In genomic region chr2:26500599-26501370, GRCm38 (mm10) we compare ENCODE assay signal across 7 mouse cellular contexts. TPM values are rescaled to one million over a fixed set of nuclear protein-coding genes. Genes with fewer than 3 reads are reported as not detected.
A peak's percentile ranks its signal among the peaks of the same experiment; 100 is the strongest.
DNase-seq lines count a peak whose midpoint lies in the region; ATAC-seq and TF ChIP-seq lines count a peak whose summit lies in the region.

No protein-coding gene starts in this region.

- DNase-seq in 3T3-L1 (ENCODE audit: low read depth, low spot score) = peak; percentile 35
- DNase-seq in lung, embryonic 14.5 days = peak; percentile 72
- DNase-seq in right cerebral cortex, adult 18-20 months = peak; percentile 68
- DNase-seq in ovary, adult 18-20 months (ENCODE audit: low spot score) = no peak

- H3K4me2 ChIP-seq in forebrain, embryonic 13.5 days = peak overlapping the region; percentile 76
- peak overlapping the region; percentile 70 for H3K4me2 ChIP-seq in kidney, embryonic 16.5 days (replicated peaks; ENCODE audit: low read depth, low read length)
- H3K4me2 ChIP-seq in lung, embryonic 14.5 days = peak overlapping the region; percentile 77

- peak overlapping the region; percentile 97 for H3K4me3 ChIP-seq in E14TG2a.4 (replicated peaks; ENCODE audit: low read length)
- H3K4me3 ChIP-seq in forebrain, embryonic 13.5 days = peak overlapping the region; percentile 87
- H3K4me3 ChIP-seq in kidney, embryonic 16.5 days (ENCODE audit: low read length) = peak overlapping the region; percentile 87
- peak overlapping the region; percentile 87 for H3K4me3 ChIP-seq in lung, embryonic 14.5 days (ENCODE audit: low read depth, low read length)

- 3% methylated on average over 14 of the region's 14 CpGs for whole genome bisulfite sequencing in forebrain, embryonic 13.5 days
- 8% methylated on average over 14 of the region's 14 CpGs for WGBS in kidney, embryonic 16.5 days
- WGBS in lung, embryonic 14.5 days = 28% methylated on average over 14 of the region's 14 CpGs

- peak; percentile 85 for ATAC-seq in forebrain, embryonic 13.5 days
- peak; percentile 57 for ATAC-seq in kidney, embryonic 16.5 days (ENCODE audit: low FRiP score, low TSS enrichment)
- ATAC-seq in lung, embryonic 14.5 days (ENCODE audit: insufficient read depth) = no peak

- H3K9me3 ChIP-seq in E14TG2a.4 (ENCODE audit: low read length) = no peaks in the 10 kb centered on the region
- no peaks in the 10 kb centered on the region for H3K9me3 ChIP-seq in forebrain, embryonic 13.5 days (replicated peaks)
- H3K9me3 ChIP-seq in kidney, embryonic 16.5 days (ENCODE audit: low read length) = no peaks in the 10 kb centered on the region
- H3K9me3 ChIP-seq in lung, embryonic 14.5 days (ENCODE audit: low read depth, low read length) = no peaks in the 10 kb centered on the region

- peaks cover 11% of the 10 kb centered on the region for H3K27me3 ChIP-seq in E14TG2a.4 (ENCODE audit: insufficient read depth, low read length)
- H3K27me3 ChIP-seq in forebrain, embryonic 13.5 days = peaks cover 9% of the 10 kb centered on the region; the same call in 1 of the 2 replicates
- no peaks in the 10 kb centered on the region for H3K27me3 ChIP-seq in kidney, embryonic 16.5 days (ENCODE audit: insufficient read depth, low read length)
- H3K27me3 ChIP-seq in lung, embryonic 14.5 days (ENCODE audit: insufficient read depth, low read length) = no peaks in the 10 kb centered on the region

- H3K36me3 ChIP-seq in E14TG2a.4 (ENCODE audit: insufficient read depth, low read length) = peaks cover 46% of the 10 kb centered on the region
- peaks cover 35% of the 10 kb centered on the region for H3K36me3 ChIP-seq in forebrain, embryonic 13.5 days (ENCODE audit: poor library complexity, severe bottlenecking)
- H3K36me3 ChIP-seq in kidney, embryonic 16.5 days (ENCODE audit: insufficient read depth, low read length) = peaks cover 13% of the 10 kb centered on the region; the same call in 1 of the 2 replicates
- peaks cover 18% of the 10 kb centered on the region; the same call in 1 of the 2 replicates for H3K36me3 ChIP-seq in lung, embryonic 14.5 days (ENCODE audit: insufficient read depth)

- H3K27ac ChIP-seq in forebrain, embryonic 13.5 days = peak overlapping the region; percentile 98
- H3K27ac ChIP-seq in kidney, embryonic 16.5 days (ENCODE audit: low read length) = peak overlapping the region; percentile 89
- H3K27ac ChIP-seq in lung, embryonic 14.5 days (ENCODE audit: low read depth) = peak overlapping the region; percentile 52

- TF ChIP-seq CTCF in E14TG2a.4 (conservative IDR thresholded peaks at IDR 0.05; ENCODE audit: low read length) = no peak
- no peak for TF ChIP-seq CTCF in lung, embryonic 14.5 days (IDR thresholded peaks at IDR 0.05; ENCODE audit: low read depth)

- peaks cover 84% of the 10 kb centered on the region for H3K4me1 ChIP-seq in E14TG2a.4 (replicated peaks; ENCODE audit: low read depth, low read length)
- peaks cover 97% of the 10 kb centered on the region for H3K4me1 ChIP-seq in forebrain, embryonic 13.5 days
- peaks cover 78% of the 10 kb centered on the region for H3K4me1 ChIP-seq in kidney, embryonic 16.5 days (ENCODE audit: insufficient read depth, low read length)
- peaks cover 42% of the 10 kb centered on the region for H3K4me1 ChIP-seq in lung, embryonic 14.5 days (ENCODE audit: insufficient read depth)

- peak overlapping the region; percentile 96 for H3K9ac ChIP-seq in forebrain, embryonic 13.5 days
- no peak overlapping the region for H3K9ac ChIP-seq in kidney, embryonic 16.5 days (replicated peaks; ENCODE audit: low read length)
- no peak overlapping the region for H3K9ac ChIP-seq in lung, embryonic 14.5 days

RNA-seq across cellular contexts. Expression of gene Notch1, which starts 15.7 kb away (rescaled TPM):
- 28.1 and 32.8 TPM in 2 replicates for polyA plus RNA-seq in forebrain, embryonic 13.5 days (2015; fragmentation: Nextera tagmentation; extraction: Ambion mirVana)
- 23.7 and 27.0 TPM in 2 replicates for polyA plus RNA-seq in kidney, embryonic 16.5 days (2015; fragmentation: Nextera tagmentation; extraction: Ambion mirVana)
- polyA plus RNA-seq in lung, embryonic 14.5 days (2014; fragmentation: Nextera tagmentation; extraction: Ambion mirVana) = 37.7 and 44.0 TPM in 2 replicates

RNA-seq across cellular contexts. Expression of gene Sec16a, which starts 55.8 kb away (rescaled TPM):
- 16.9 and 22.5 TPM in 2 replicates for polyA plus RNA-seq in forebrain, embryonic 13.5 days (2015; fragmentation: Nextera tagmentation; extraction: Ambion mirVana)
- 27.6 and 28.6 TPM in 2 replicates for polyA plus RNA-seq in kidney, embryonic 16.5 days (2015; fragmentation: Nextera tagmentation; extraction: Ambion mirVana)
- 36.0 and 36.5 TPM in 2 replicates for polyA plus RNA-seq in lung, embryonic 14.5 days (2014; fragmentation: Nextera tagmentation; extraction: Ambion mirVana)
